9 mouse cellular contexts compared by ENCODE assay signal in the genomic region with DNA sequence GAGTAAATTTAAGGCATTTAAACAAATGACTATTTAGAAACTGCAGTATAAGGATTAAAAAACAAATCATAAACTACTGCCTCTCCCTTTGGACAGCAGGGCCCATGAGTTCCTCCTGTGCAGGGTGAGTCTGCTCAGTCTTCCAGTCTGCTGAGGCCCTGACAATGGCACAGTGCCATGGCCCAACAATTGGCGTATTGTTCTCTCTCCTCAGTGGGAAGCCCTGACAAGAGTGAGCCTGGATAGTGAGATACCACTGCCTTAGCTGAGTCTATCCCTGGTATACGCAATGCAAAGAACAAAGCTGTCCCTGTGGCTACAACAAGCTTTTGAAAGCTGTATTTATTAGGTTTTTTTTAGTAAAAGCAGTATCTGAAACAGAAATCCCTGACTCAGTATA.
A peak's percentile ranks its signal among the peaks of the same experiment; 100 is the strongest.
DNase-seq lines count a peak whose midpoint lies in the region; ATAC-seq and TF ChIP-seq lines count a peak whose summit lies in the region.
"Had no signal": no experiment of that assay in that cellular context is flagged by ENCODE, and none has a peak within 500 bp of the region (broad histone marks: within the 10 kb centered on the region; RNA-seq: fewer than 3 reads in every experiment).

No protein-coding gene starts in this region.

- H3K4me2 ChIP-seq in heart, embryonic 12.5 days, result no peak overlapping the region
- H3K4me2 ChIP-seq in kidney, embryonic 15.5 days, result no peak overlapping the region

- H3K4me3 ChIP-seq in forebrain, embryonic 10.5 days, result no peak overlapping the region
- H3K4me3 ChIP-seq in heart, embryonic 12.5 days, result no peak overlapping the region
- no peak overlapping the region for H3K4me3 ChIP-seq in kidney, embryonic 15.5 days (replicated peaks)
- no peak overlapping the region for H3K4me3 ChIP-seq in lung, adult 2 months (replicated peaks; ENCODE audit: extremely low read depth, low read depth, low read length)

- peak; percentile 61 for DNase-seq in urinary bladder, postnatal 14 days (ENCODE audit: low spot score)
- DNase-seq in urinary bladder, postnatal 10 days (ENCODE audit: low spot score), result no peak
- peak; percentile 36 for DNase-seq in forebrain, embryonic 10.5 days (ENCODE audit: extremely low spot score, low spot score)
- peak; percentile 29 for DNase-seq in lung, adult 2 months
- peak; percentile 48 to 60 for DNase-seq in right cerebral cortex, adult 2 months (ENCODE audit: low spot score in 2 of 2)
- no peak for DNase-seq in B cell, adult 2 months

- no peak for TF ChIP-seq POLR2A in lung, adult 2 months (IDR thresholded peaks at IDR 0.05; ENCODE audit: borderline replicate concordance, extremely low read depth, low read depth, low read length)

- H3K36me3 ChIP-seq in forebrain, embryonic 10.5 days (replicated peaks), result no peaks in the 10 kb centered on the region
- H3K36me3 ChIP-seq in heart, embryonic 12.5 days, result no peaks in the 10 kb centered on the region
- H3K36me3 ChIP-seq in kidney, embryonic 15.5 days, result no peaks in the 10 kb centered on the region

- peak; percentile 92 for ATAC-seq in heart, embryonic 12.5 days (ENCODE audit: insufficient number of reproducible peaks, low FRiP score)
- peak; percentile 80; the same call in 1 of the 2 replicates for ATAC-seq in kidney, embryonic 15.5 days (replicated peaks; ENCODE audit: low FRiP score)

- TF ChIP-seq CTCF in lung, adult 2 months (IDR thresholded peaks at IDR 0.05; ENCODE audit: insufficient read depth, low read length), result no peak

- H3K4me1 ChIP-seq in forebrain, embryonic 10.5 days, result peaks cover 7% of the 10 kb centered on the region
- H3K4me1 ChIP-seq in heart, embryonic 12.5 days (replicated peaks), result peaks cover 27% of the 10 kb centered on the region
- peaks cover 9% of the 10 kb centered on the region; the same call in 1 of the 2 replicates for H3K4me1 ChIP-seq in kidney, embryonic 15.5 days
- H3K4me1 ChIP-seq in lung, adult 2 months (ENCODE audit: control insufficient read depth, insufficient read depth, low read length), result peaks cover 3% of the 10 kb centered on the region

- H3K9me3 ChIP-seq in forebrain, embryonic 10.5 days, result no peaks in the 10 kb centered on the region
- no peaks in the 10 kb centered on the region for H3K9me3 ChIP-seq in heart, embryonic 12.5 days (replicated peaks)
- H3K9me3 ChIP-seq in kidney, embryonic 15.5 days (replicated peaks), result no peaks in the 10 kb centered on the region

- H3K9ac ChIP-seq in heart, embryonic 12.5 days, result no peak overlapping the region
- H3K9ac ChIP-seq in kidney, embryonic 15.5 days, result no peak overlapping the region

- peak overlapping the region; percentile 69 for H3K27ac ChIP-seq in forebrain, embryonic 10.5 days
- H3K27ac ChIP-seq in heart, embryonic 12.5 days (ENCODE audit: poor library complexity, severe bottlenecking), result peak overlapping the region; percentile 14; the same call in 1 of the 2 replicates
- H3K27ac ChIP-seq in kidney, embryonic 15.5 days, result peak overlapping the region; percentile 56; the same call in 1 of the 2 replicates
- H3K27ac ChIP-seq: macrophage had no signal

- 14% methylated on average over 2 of the region's 2 CpGs for WGBS in forebrain, embryonic 10.5 days
- WGBS in heart, embryonic 12.5 days, result 7% methylated on average over 2 of the region's 2 CpGs
- WGBS in kidney, embryonic 15.5 days, result 55% methylated on average over 2 of the region's 2 CpGs
- WGBS in lung, adult 2 months, result 45% methylated on average over 2 of the region's 2 CpGs

- no peaks in the 10 kb centered on the region for H3K27me3 ChIP-seq in forebrain, embryonic 10.5 days (ENCODE audit: poor library complexity, severe bottlenecking)
- no peaks in the 10 kb centered on the region for H3K27me3 ChIP-seq in heart, embryonic 12.5 days (replicated peaks)
- no peaks in the 10 kb centered on the region for H3K27me3 ChIP-seq in kidney, embryonic 15.5 days

Comparison
In these comparisons a context has a peak if more than half of its experiments do, and no peak if none do; other contexts are left out.
1. DNase-seq: peak in urinary bladder, postnatal 14 days (single experiment), forebrain, embryonic 10.5 days (single experiment), lung, adult 2 months (single experiment) and right cerebral cortex, adult 2 months (2 of 2); none in urinary bladder, postnatal 10 days (single experiment) and B cell, adult 2 months (0 of 2).
2. H3K27ac ChIP-seq: peak in every context shown above with its lines; median percentile 69 in forebrain, embryonic 10.5 days; 56 in kidney, embryonic 15.5 days; 14 in heart, embryonic 12.5 days.